9 mouse cellular contexts compared by ENCODE assay signal in the genomic region with DNA sequence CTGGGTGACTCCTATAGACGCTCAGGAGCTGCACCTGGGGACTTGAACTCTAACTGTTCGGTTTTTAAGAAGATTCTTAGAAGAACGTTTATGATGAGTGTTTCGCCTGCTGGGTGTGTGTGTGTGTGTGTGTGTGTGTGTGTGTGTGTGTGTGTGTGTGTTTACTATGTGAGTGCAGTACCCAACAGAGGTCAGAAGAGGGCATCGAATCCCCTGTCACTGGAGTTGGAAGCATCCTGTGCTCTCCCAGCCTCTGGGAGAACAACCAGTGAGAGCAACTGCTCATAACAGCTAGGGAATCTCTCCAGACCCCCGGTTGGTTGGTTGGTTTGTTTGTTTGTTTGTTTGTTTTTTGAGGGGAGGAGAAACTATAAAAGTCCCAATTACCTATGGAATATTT. TPM values are rescaled to one million over a fixed set of nuclear protein-coding genes. Genes with fewer than 3 reads are reported as not detected.
A peak's percentile ranks its signal among the peaks of the same experiment; 100 is the strongest.
DNase-seq lines count a peak whose midpoint lies in the region; ATAC-seq and TF ChIP-seq lines count a peak whose summit lies in the region.
"Had no signal": no experiment of that assay in that cellular context is flagged by ENCODE, and none has a peak within 500 bp of the region (broad histone marks: within the 10 kb centered on the region; RNA-seq: fewer than 3 reads in every experiment).

No protein-coding gene starts in this region.

- H3K27ac ChIP-seq in intestine, embryonic 14.5 days (ENCODE audit: low read depth), result no peak overlapping the region
- no peak overlapping the region for H3K27ac ChIP-seq in intestine, embryonic 16.5 days (ENCODE audit: low read length)
- no peak overlapping the region for H3K27ac ChIP-seq in MEL (ENCODE audit: control insufficient read depth, low read depth, low read length)
- H3K27ac ChIP-seq in forebrain, embryonic 13.5 days, result no peak overlapping the region
- no peak overlapping the region for H3K27ac ChIP-seq in midbrain, embryonic 15.5 days

- H3K4me1 ChIP-seq in intestine, embryonic 14.5 days (replicated peaks; ENCODE audit: control insufficient read depth, insufficient read depth, low read length), result peaks cover 5% of the 10 kb centered on the region; the same call in 1 of the 2 replicates
- peaks cover 8% of the 10 kb centered on the region for H3K4me1 ChIP-seq in intestine, embryonic 16.5 days (ENCODE audit: control insufficient read depth, insufficient read depth, low read length)
- H3K4me1 ChIP-seq in MEL (ENCODE audit: control insufficient read depth in 1 of 2, insufficient read depth in 2 of 2, low read length in 2 of 2), result no peaks in the 10 kb centered on the region; a peak in 1 of 4 replicates
- peaks cover 15% of the 10 kb centered on the region for H3K4me1 ChIP-seq in forebrain, embryonic 13.5 days
- H3K4me1 ChIP-seq in midbrain, embryonic 15.5 days, result peaks cover 8% of the 10 kb centered on the region; the same call in 1 of the 2 replicates

- H3K9ac ChIP-seq in intestine, embryonic 14.5 days (ENCODE audit: low read length), result no peak overlapping the region
- no peak overlapping the region for H3K9ac ChIP-seq in intestine, embryonic 16.5 days (ENCODE audit: low read depth, low read length)
- no peak overlapping the region for H3K9ac ChIP-seq in MEL (ENCODE audit: control insufficient read depth, low read depth, low read length, poor library complexity, severe bottlenecking)
- H3K9ac ChIP-seq in forebrain, embryonic 13.5 days, result no peak overlapping the region
- no peak overlapping the region for H3K9ac ChIP-seq in midbrain, embryonic 15.5 days

- peak in 2 of 3 experiments; percentile 3 to 15; a peak in 2 of 6 replicates for TF ChIP-seq CTCF in MEL (IDR thresholded peaks at IDR 0.05 in 2 of 3, conservative IDR thresholded peaks at IDR 0.05 in 1 of 3; ENCODE audit: control insufficient read depth in 1 of 3, insufficient read depth in 1 of 3, low read depth in 2 of 3, low read length in 3 of 3, poor library complexity in 1 of 3, severe bottlenecking in 1 of 3)

- TF ChIP-seq POLR2A in MEL (IDR thresholded peaks at IDR 0.05; ENCODE audit: control insufficient read depth in 1 of 2, insufficient read depth in 1 of 2, low read depth in 1 of 2, low read length in 2 of 2, poor library complexity in 1 of 2), result no peak

- peak overlapping the region; percentile 58; the same call in 1 of the 2 replicates for H3K4me2 ChIP-seq in intestine, embryonic 14.5 days (ENCODE audit: low read length)
- no peak overlapping the region for H3K4me2 ChIP-seq in intestine, embryonic 16.5 days (ENCODE audit: low read depth, low read length)
- peak overlapping the region; percentile 75 for H3K4me2 ChIP-seq in forebrain, embryonic 13.5 days
- peak overlapping the region; percentile 84; the same call in 1 of the 2 replicates for H3K4me2 ChIP-seq in midbrain, embryonic 15.5 days

- H3K9me3 ChIP-seq in intestine, embryonic 14.5 days (ENCODE audit: control insufficient read depth, low read length), result no peaks in the 10 kb centered on the region
- no peaks in the 10 kb centered on the region for H3K9me3 ChIP-seq in intestine, embryonic 16.5 days (ENCODE audit: control insufficient read depth, low read length)
- no peaks in the 10 kb centered on the region for H3K9me3 ChIP-seq in MEL (replicated peaks; ENCODE audit: insufficient read depth, low read length)
- H3K9me3 ChIP-seq in forebrain, embryonic 13.5 days (replicated peaks), result no peaks in the 10 kb centered on the region
- H3K9me3 ChIP-seq in midbrain, embryonic 15.5 days, result no peaks in the 10 kb centered on the region

- intact Hi-C loops in gastrocnemius, postnatal 36 days (cut with DNase I), result no loop called here

- peaks cover 19% of the 10 kb centered on the region for H3K79me2 ChIP-seq in MEL (ENCODE audit: control insufficient read depth, insufficient read depth, low read length, poor library complexity)

- no peak for TF ChIP-seq EP300 in MEL (IDR thresholded peaks at IDR 0.05; ENCODE audit: low read depth in 1 of 2, low read length in 2 of 2)

- no peak for DNase-seq in intestine, embryonic 14.5 days (ENCODE audit: low spot score)
- DNase-seq in MEL (ENCODE audit: low read depth, low spot score), result peak; percentile 38
- DNase-seq in left cerebral cortex, adult 18-20 months (ENCODE audit: low spot score in 2 of 2), result no peak
- no peak for DNase-seq in layer of hippocampus, postnatal 36 days
- no peak for DNase-seq in gastrocnemius, postnatal 36 days

- H3K36me3 ChIP-seq in intestine, embryonic 14.5 days (ENCODE audit: control insufficient read depth, insufficient read depth, low read length), result no peaks in the 10 kb centered on the region
- H3K36me3 ChIP-seq in intestine, embryonic 16.5 days (ENCODE audit: control insufficient read depth, insufficient read depth, low read length), result no peaks in the 10 kb centered on the region
- peaks cover 0 to 6% of the 10 kb centered on the region in 2 experiments; a peak in 2 of 4 replicates for H3K36me3 ChIP-seq in MEL (ENCODE audit: control insufficient read depth in 1 of 2, insufficient read depth in 2 of 2, low read length in 2 of 2)
- H3K36me3 ChIP-seq in forebrain, embryonic 13.5 days (ENCODE audit: poor library complexity, severe bottlenecking), result no peaks in the 10 kb centered on the region
- H3K36me3 ChIP-seq in midbrain, embryonic 15.5 days (replicated peaks), result no peaks in the 10 kb centered on the region

- no peak overlapping the region for H3K4me3 ChIP-seq in intestine, embryonic 14.5 days (ENCODE audit: low read depth, low read length)
- no peak overlapping the region for H3K4me3 ChIP-seq in intestine, embryonic 16.5 days (ENCODE audit: low read length)
- no peak overlapping the region for H3K4me3 ChIP-seq in MEL (ENCODE audit: control insufficient read depth in 1 of 2, insufficient read depth in 1 of 2, low read depth in 2 of 2, low read length in 2 of 2)
- no peak overlapping the region for H3K4me3 ChIP-seq in forebrain, embryonic 13.5 days
- H3K4me3 ChIP-seq in midbrain, embryonic 15.5 days, result peak overlapping the region; percentile 97; the same call in 1 of the 2 replicates

- no peak for ATAC-seq in intestine, embryonic 14.5 days (replicated peaks; ENCODE audit: low FRiP score, low TSS enrichment, low read depth)
- ATAC-seq in intestine, embryonic 16.5 days, result no peak; the same call in 1 of the 2 replicates
- no peak for ATAC-seq in forebrain, embryonic 13.5 days
- ATAC-seq in midbrain, embryonic 15.5 days (replicated peaks), result no peak

- whole genome bisulfite sequencing in intestine, embryonic 14.5 days, result 78% methylated on average over 6 of the region's 6 CpGs
- 79% methylated on average over 6 of the region's 6 CpGs for WGBS in intestine, embryonic 16.5 days
- 77% methylated on average over 6 of the region's 6 CpGs for WGBS in forebrain, embryonic 13.5 days
- 80% methylated on average over 6 of the region's 6 CpGs for WGBS in midbrain, embryonic 15.5 days

- TF ChIP-seq RAD21 in MEL (IDR thresholded peaks at IDR 0.05; ENCODE audit: low read depth, low read length), result no peak

- H3K27me3 ChIP-seq in intestine, embryonic 14.5 days (replicated peaks; ENCODE audit: control insufficient read depth, insufficient read depth, low read length), result no peaks in the 10 kb centered on the region
- H3K27me3 ChIP-seq in intestine, embryonic 16.5 days (replicated peaks; ENCODE audit: control insufficient read depth, insufficient read depth, low read length), result no peaks in the 10 kb centered on the region
- no peaks in the 10 kb centered on the region for H3K27me3 ChIP-seq in MEL (ENCODE audit: control insufficient read depth in 1 of 2, insufficient read depth in 2 of 2, low read length in 2 of 2)
- no peaks in the 10 kb centered on the region for H3K27me3 ChIP-seq in forebrain, embryonic 13.5 days
- H3K27me3 ChIP-seq in midbrain, embryonic 15.5 days (replicated peaks), result no peaks in the 10 kb centered on the region

TF ChIP-seq in MEL, 35 proteins besides CTCF, POLR2A, EP300 and RAD21:
- TF ChIP-seq MYB (IDR thresholded peaks at IDR 0.05; ENCODE audit: low read depth, low read length) (no peak), USF2 (IDR thresholded peaks at IDR 0.05; ENCODE audit: borderline replicate concordance in 1 of 2, insufficient read depth in 1 of 2, low read depth in 1 of 2, low read length in 2 of 2) (no peak), ZKSCAN1 (IDR thresholded peaks at IDR 0.05; ENCODE audit: low read depth, low read length) (no peak)

RNA-seq across cellular contexts. Expression of gene Fkbp5, which starts 30.6 kb away (rescaled TPM):
- 8.1 and 8.7 TPM in 2 replicates for polyA plus RNA-seq in intestine, embryonic 14.5 days (2014; fragmentation: Nextera tagmentation; extraction: Ambion mirVana)
- 22.0 and 27.3 TPM in 2 replicates for polyA plus RNA-seq in intestine, embryonic 16.5 days (2015; fragmentation: Nextera tagmentation; extraction: Ambion mirVana)
- 16.5 and 16.6 TPM in 2 replicates for total RNA-seq in MEL (2012; rRNA removed)
- polyA plus RNA-seq in MEL (2012; ENCODE audit: insufficient read depth in 1 of 2, insufficient read length in 2 of 2, low read depth in 1 of 2, low replicate concordance in 2 of 2, missing spikeins in 1 of 2), result 100 to 1,000 TPM in 1 of 2 experiments, 10 to 100 TPM in 1; 44.3 to 184 TPM
- polyA plus RNA-seq in forebrain, embryonic 13.5 days (2015; fragmentation: Nextera tagmentation; extraction: Ambion mirVana), result 29.4 and 30.1 TPM in 2 replicates
- 37.3 and 39.8 TPM in 2 replicates for polyA plus RNA-seq in midbrain, embryonic 15.5 days (2015; fragmentation: Nextera tagmentation; extraction: Ambion mirVana)
- 10 to 100 TPM; 37.8 to 42.8 TPM for total RNA-seq in left cerebral cortex, adult 18-20 months (2021)
- 10 to 100 TPM; 67.0 to 92.3 TPM for total RNA-seq in layer of hippocampus, postnatal 36 days (2021)
- 100 to 1,000 TPM; 107 to 115 TPM for total RNA-seq in gastrocnemius, postnatal 36 days (2021)

RNA-seq across cellular contexts. Expression of gene Armc12, which starts 43.9 kb away (rescaled TPM):
- polyA plus RNA-seq in intestine, embryonic 14.5 days (2014; fragmentation: Nextera tagmentation; extraction: Ambion mirVana), result not detected in 2 replicates
- polyA plus RNA-seq in intestine, embryonic 16.5 days (2015; fragmentation: Nextera tagmentation; extraction: Ambion mirVana), result not detected in 2 replicates
- not detected in 2 replicates for total RNA-seq in MEL (2012; rRNA removed)
- under 1 TPM in 1 of 2 experiments, not detected in 1; 0.15 TPM for polyA plus RNA-seq in MEL (2012; ENCODE audit: insufficient read depth in 1 of 2, insufficient read length in 2 of 2, low read depth in 1 of 2, low replicate concordance in 2 of 2, missing spikeins in 1 of 2)
- polyA plus RNA-seq in forebrain, embryonic 13.5 days (2015; fragmentation: Nextera tagmentation; extraction: Ambion mirVana), result not detected in 2 replicates
- not detected in 2 replicates for polyA plus RNA-seq in midbrain, embryonic 15.5 days (2015; fragmentation: Nextera tagmentation; extraction: Ambion mirVana)
- total RNA-seq in left cerebral cortex, adult 18-20 months (2021), result not detected
- not detected for total RNA-seq in layer of hippocampus, postnatal 36 days (2021)
- not detected for total RNA-seq in gastrocnemius, postnatal 36 days (2021)
- polyA plus RNA-seq: small intestine, adult 2 months had no signal
